Mouse (Mus musculus) cortical plate, adult 2 months (tissue): Measurements from ENCODE around the gene Lmf1.

Experiments used
- CTCF ChIP-seq: fragments of 200-500 bp; IDR thresholded peaks from 2 replicates; pipeline ENCODE4 v1.5.1; 2011; ENCODE audit warnings: mild to moderate bottlenecking, control low read depth, low read length; ENCODE audit not compliant: insufficient read depth; ENCODE audit errors: extremely low read depth
- POLR2A ChIP-seq: fragments of 200-500 bp; IDR thresholded peaks from 2 replicates; pipeline ENCODE4 v1.6.1; 2011; ENCODE audit warnings: mild to moderate bottlenecking, low read length, control low read depth; ENCODE audit not compliant: insufficient read depth; ENCODE audit errors: extremely low read depth

DNA sequence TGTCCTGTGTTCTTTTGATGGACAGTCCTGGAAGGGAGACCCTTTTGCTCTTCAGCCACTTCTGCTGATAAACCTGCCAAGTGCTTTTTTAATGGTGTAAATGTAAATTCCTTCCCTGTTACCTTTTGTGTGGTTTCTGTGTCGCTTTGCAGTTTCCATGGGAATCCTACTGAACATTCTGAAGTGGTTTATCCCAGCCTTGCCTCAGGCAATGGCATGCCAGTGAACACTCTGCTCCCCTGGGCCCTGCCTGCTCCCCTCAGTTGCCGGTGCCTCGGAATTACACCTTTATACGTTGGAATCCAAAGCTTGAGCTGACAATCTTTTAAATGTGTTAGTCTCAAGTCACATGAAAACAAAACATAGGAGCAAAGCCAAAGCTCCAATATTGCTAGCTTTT is 62.1 kb downstream of the Lmf1 start:
- TF ChIP-seq CTCF: no peak
- no peak for TF ChIP-seq POLR2A
